Mouse (Mus musculus): Measurements from ENCODE around the gene Prr12. TPM values are rescaled to one million over a fixed set of nuclear protein-coding genes. Genes with fewer than 3 reads are reported as not detected.
A peak's percentile ranks its signal among the peaks of the same experiment; 100 is the strongest.

Gene Prr12
- total and polyA plus RNA-seq, 2 experiments from 2014 or later: 8.2 to 14.0 TPM

DNA sequence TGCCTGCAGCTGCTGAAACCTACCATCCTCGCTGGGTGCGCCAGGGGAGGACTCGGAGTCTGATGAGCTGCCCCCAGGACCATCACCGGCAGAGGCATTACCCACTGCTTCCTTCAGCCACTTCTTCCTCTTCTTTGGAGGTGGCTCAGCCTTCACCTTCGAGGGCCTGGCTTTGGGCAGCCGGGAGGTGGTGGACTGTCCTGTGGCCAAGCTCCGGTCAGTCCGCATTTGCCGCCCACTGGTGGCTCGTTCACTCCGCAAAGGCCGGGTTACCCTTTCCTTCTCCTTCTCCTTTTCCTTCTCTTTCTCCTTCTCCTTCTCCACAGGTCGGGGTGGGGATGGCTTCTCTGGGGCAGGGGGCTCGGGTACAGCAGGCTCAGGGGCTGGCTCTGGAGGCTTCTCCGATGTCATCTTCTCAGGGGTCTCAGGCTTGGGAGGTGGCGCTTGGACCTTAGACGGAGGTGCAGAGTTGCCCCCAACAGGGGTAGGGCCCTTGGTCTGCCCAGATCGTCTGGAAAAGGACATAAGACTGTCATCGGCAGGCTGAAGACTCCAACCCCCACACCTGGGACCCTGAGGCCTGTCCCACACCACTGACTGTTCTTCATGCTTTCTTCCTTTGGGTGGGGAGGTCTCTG, 18.8 kb downstream of the Prr12 start:
- ATAC-seq (no peak), DNase-seq (no peak)
- H3K4me2 ChIP-seq (ENCODE audit: low read depth): no peak overlapping the region
- no peaks in the 10 kb centered on the region for H3K27me3 ChIP-seq (ENCODE audit: insufficient read depth, low read length)
- WGBS: 97% methylated on average over 19 of the region's 19 CpGs
- H3K4me1 ChIP-seq (ENCODE audit: insufficient read depth): no peaks in the 10 kb centered on the region
- peaks cover 91% of the 10 kb centered on the region for H3K36me3 ChIP-seq (ENCODE audit: insufficient read depth)
- TF ChIP-seq CTCF (IDR thresholded peaks at IDR 0.05; ENCODE audit: low read depth): no peak
- H3K4me3 ChIP-seq (ENCODE audit: low read depth, low read length): no peak overlapping the region
- H3K9ac ChIP-seq: no peak overlapping the region
- no peak overlapping the region for H3K27ac ChIP-seq (ENCODE audit: low read depth, low read length)
- H3K9me3 ChIP-seq (ENCODE audit: low read length): no peaks in the 10 kb centered on the region

GRCm38 (mm10) chr7:45030857-45031256, 21.8 kb downstream of the Prr12 start:
- TF ChIP-seq CTCF (IDR thresholded peaks at IDR 0.05; ENCODE audit: low read depth): no peak
- Histone ChIP-seq H3K9ac (no peak overlapping the region), H3K4me1 (ENCODE audit: insufficient read depth) (no peaks in the 10 kb centered on the region)

DNA sequence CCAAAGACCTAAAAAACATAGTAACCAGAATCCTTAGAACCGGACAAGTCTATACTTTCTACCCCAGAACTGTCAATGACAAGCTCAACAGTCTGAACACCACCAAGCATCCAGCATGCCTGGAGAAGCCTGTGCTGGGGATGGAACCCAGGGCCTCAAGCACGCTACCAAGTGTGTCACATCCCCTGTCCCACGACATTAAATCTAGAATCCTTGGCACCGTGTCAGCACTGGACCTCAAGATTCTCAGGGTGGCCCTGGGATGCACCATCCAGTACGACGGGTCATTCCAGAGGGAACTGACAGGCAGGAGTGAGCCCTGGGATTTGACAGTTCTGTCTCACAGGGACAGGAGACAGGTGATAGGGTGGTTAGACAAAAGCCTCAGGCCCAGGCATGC, 22.7 kb downstream of the Prr12 start:
- DNase-seq: no peak
- no peak for ATAC-seq
- H3K4me1 ChIP-seq (ENCODE audit: insufficient read depth): no peaks in the 10 kb centered on the region
- H3K9me3 ChIP-seq (ENCODE audit: low read length): no peaks in the 10 kb centered on the region
- TF ChIP-seq CTCF (IDR thresholded peaks at IDR 0.05; ENCODE audit: low read depth): no peak
- H3K4me2 ChIP-seq (ENCODE audit: low read depth): no peak overlapping the region
- H3K27ac ChIP-seq (ENCODE audit: low read depth, low read length): no peak overlapping the region
- no peak overlapping the region for H3K4me3 ChIP-seq (ENCODE audit: low read depth, low read length)
- 94% methylated on average over 6 of the region's 6 CpGs for WGBS
- peaks cover 82% of the 10 kb centered on the region for H3K36me3 ChIP-seq (ENCODE audit: insufficient read depth)
- no peaks in the 10 kb centered on the region for H3K27me3 ChIP-seq (ENCODE audit: insufficient read depth, low read length)
- H3K9ac ChIP-seq: no peak overlapping the region

More at GRCm38 (mm10) chr7:45030857-45031256, 21.8 kb downstream of the Prr12 start:
- no peak overlapping the region for H3K4me3 ChIP-seq (ENCODE audit: low read depth, low read length)
- DNase-seq: no peak
- H3K4me2 ChIP-seq (ENCODE audit: low read depth): no peak overlapping the region
- no peak for ATAC-seq
- H3K27ac ChIP-seq (ENCODE audit: low read depth, low read length): no peak overlapping the region
- peaks cover 91% of the 10 kb centered on the region for H3K36me3 ChIP-seq (ENCODE audit: insufficient read depth)
- H3K27me3 ChIP-seq (ENCODE audit: insufficient read depth, low read length): no peaks in the 10 kb centered on the region
- no peaks in the 10 kb centered on the region for H3K9me3 ChIP-seq (ENCODE audit: low read length)
- WGBS: 98% methylated on average over 8 of the region's 8 CpGs

DNA sequence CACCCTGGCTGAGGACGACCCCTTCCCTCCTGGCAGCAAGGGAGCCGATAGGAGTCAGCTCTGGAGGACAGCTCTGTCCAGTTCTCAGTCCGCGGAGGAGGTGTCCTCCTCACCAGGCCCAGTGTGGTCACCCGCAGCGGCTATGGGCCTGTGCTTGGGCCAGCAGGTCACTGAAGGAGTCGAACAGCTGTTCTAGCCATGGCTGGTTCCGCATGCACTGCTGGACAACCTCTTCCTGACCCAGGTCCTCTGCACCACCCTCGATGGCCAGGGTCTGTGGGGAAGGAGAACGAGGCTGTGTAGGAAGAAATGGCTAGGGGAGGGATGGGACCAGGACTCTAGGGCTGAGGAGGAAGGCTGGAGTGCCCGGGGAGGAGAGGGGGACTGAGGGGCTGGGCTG, 24.3 kb downstream of the Prr12 start:
- no peak overlapping the region for H3K9ac ChIP-seq
- H3K27me3 ChIP-seq (ENCODE audit: insufficient read depth, low read length): no peaks in the 10 kb centered on the region
- 93% methylated on average over 11 of the region's 11 CpGs for WGBS
- no peak for ATAC-seq
- no peak for TF ChIP-seq CTCF (IDR thresholded peaks at IDR 0.05; ENCODE audit: low read depth)
- no peaks in the 10 kb centered on the region for H3K4me1 ChIP-seq (ENCODE audit: insufficient read depth)
- no peak overlapping the region for H3K4me3 ChIP-seq (ENCODE audit: low read depth, low read length)
- no peak overlapping the region for H3K27ac ChIP-seq (ENCODE audit: low read depth, low read length)
- peaks cover 66% of the 10 kb centered on the region for H3K36me3 ChIP-seq (ENCODE audit: insufficient read depth)
- DNase-seq: no peak
- H3K9me3 ChIP-seq (ENCODE audit: low read length): no peaks in the 10 kb centered on the region
- no peak overlapping the region for H3K4me2 ChIP-seq (ENCODE audit: low read depth)

- 94% methylated on average over 9 of the region's 9 CpGs for WGBS
- no peak for TF ChIP-seq CTCF (IDR thresholded peaks at IDR 0.05; ENCODE audit: low read depth)
These were observed 24.9 kb downstream of the Prr12 start for GRCm38 (mm10) chr7:45027761-45028160.

GRCm38 (mm10) chr7:45026256-45026655, 26.4 kb downstream of the Prr12 start:
- WGBS: 60% methylated on average over 2 of the region's 2 CpGs
- H3K36me3 ChIP-seq (ENCODE audit: insufficient read depth): peaks cover 46% of the 10 kb centered on the region
- DNase-seq: peak; percentile 11
- H3K9ac ChIP-seq: no peak overlapping the region
- no peaks in the 10 kb centered on the region for H3K4me1 ChIP-seq (ENCODE audit: insufficient read depth)
- no peaks in the 10 kb centered on the region for H3K27me3 ChIP-seq (ENCODE audit: insufficient read depth, low read length)
- 0 out of 2 replicates have a peak overlapping the region, but pooled peaks have one; percentile 9 for H3K27ac ChIP-seq (ENCODE audit: low read depth, low read length)
- H3K4me3 ChIP-seq (ENCODE audit: low read depth, low read length): no peak overlapping the region
- TF ChIP-seq CTCF (IDR thresholded peaks at IDR 0.05; ENCODE audit: low read depth): no peak
- no peaks in the 10 kb centered on the region for H3K9me3 ChIP-seq (ENCODE audit: low read length)
- no peak overlapping the region for H3K4me2 ChIP-seq (ENCODE audit: low read depth)
- peak; percentile 21 for ATAC-seq

More at GRCm38 (mm10) chr7:45027761-45028160, 24.9 kb downstream of the Prr12 start:
- Histone ChIP-seq H3K27ac (ENCODE audit: low read depth, low read length) (no peak overlapping the region), H3K9ac (no peak overlapping the region), H3K27me3 (ENCODE audit: insufficient read depth, low read length) (no peaks in the 10 kb centered on the region), H3K4me2 (ENCODE audit: low read depth) (no peak overlapping the region), H3K4me1 (ENCODE audit: insufficient read depth) (no peaks in the 10 kb centered on the region), H3K36me3 (ENCODE audit: insufficient read depth) (peaks cover 61% of the 10 kb centered on the region), H3K4me3 (ENCODE audit: low read depth, low read length) (no peak overlapping the region), H3K9me3 (ENCODE audit: low read length) (no peaks in the 10 kb centered on the region)
- no peak for ATAC-seq
- no peak for DNase-seq

- 0 out of 2 replicates have a peak overlapping the region, but pooled peaks have one; percentile 22 for H3K9ac ChIP-seq
- H3K36me3 ChIP-seq (ENCODE audit: insufficient read depth): peaks cover 41% of the 10 kb centered on the region
- peak; percentile 17; the same call in 1 of the 2 replicates for ATAC-seq
- no peaks in the 10 kb centered on the region for H3K9me3 ChIP-seq (ENCODE audit: low read length)
- 63% methylated on average over 8 of the region's 8 CpGs for WGBS
- no peaks in the 10 kb centered on the region for H3K27me3 ChIP-seq (ENCODE audit: insufficient read depth, low read length)
- H3K4me2 ChIP-seq (ENCODE audit: low read depth): no peak overlapping the region
- no peak overlapping the region for H3K4me3 ChIP-seq (ENCODE audit: low read depth, low read length)
- TF ChIP-seq CTCF (IDR thresholded peaks at IDR 0.05; ENCODE audit: low read depth): no peak
- no peaks in the 10 kb centered on the region for H3K4me1 ChIP-seq (ENCODE audit: insufficient read depth)
- peak overlapping the region; percentile 9; the same call in 1 of the 2 replicates for H3K27ac ChIP-seq (ENCODE audit: low read depth, low read length)
- DNase-seq: no peak
These were observed 27.0 kb downstream of the Prr12 start for GRCm38 (mm10) chr7:45025601-45026220.
